Mouse (Mus musculus) kidney, adult 2 months (tissue): ENCODE data around the gene Ppp3ca.

Experiments used
- CTCF ChIP-seq: fragments of 200-500 bp; conservative IDR thresholded peaks from 2 replicates; pipeline ENCODE4 v1.5.1; 2011; ENCODE audit warnings: low read depth, mild to moderate bottlenecking, control low read depth, low read length, moderate library complexity, mixed read lengths; ENCODE audit not compliant: insufficient read depth, insufficient read length
- POLR2A ChIP-seq: fragments of 200-500 bp; IDR thresholded peaks from one replicate; pipeline ENCODE4 v1.6.1; 2011; ENCODE audit warnings: low read depth, low read length, control low read depth

DNA sequence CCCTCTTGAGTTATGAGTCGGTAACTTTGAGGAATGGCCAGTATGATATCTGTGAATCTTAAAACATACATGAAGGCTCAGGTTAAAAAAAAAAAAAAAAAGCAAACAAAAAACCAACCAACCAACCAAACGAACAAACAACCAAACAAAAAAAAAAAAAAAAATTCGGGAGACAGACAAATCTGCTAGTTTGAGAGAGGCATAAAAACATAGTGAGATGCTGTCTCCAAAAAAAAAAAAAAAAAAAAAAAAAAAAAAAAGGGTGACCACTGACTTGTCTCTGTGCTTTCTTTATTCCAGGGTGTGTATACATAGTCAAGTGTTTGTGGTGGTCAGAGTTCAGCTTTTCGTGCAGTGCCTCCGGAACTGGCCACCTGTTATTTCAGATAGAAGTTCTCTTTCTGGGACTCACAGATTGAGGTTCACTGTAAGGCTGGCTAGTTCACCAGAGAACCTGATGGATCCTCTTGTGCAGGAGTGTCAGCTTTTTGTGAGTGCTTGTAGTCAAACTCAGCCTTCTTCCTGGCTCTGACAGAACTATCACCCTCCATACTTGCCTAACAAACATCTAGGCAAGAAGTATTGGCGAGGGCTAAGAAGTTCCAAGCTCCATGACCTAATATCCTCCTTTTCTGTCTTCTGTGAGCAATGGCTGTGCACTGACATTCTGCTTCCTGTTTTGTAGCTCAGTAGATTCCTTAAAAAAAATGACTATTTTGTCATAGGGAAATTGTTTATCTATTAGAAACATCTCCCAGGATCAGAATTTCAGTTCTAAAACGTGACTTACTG is 124.7 kb downstream of the Ppp3ca start:
- TF ChIP-seq POLR2A = no peak
- TF ChIP-seq CTCF = no peak
